Mouse (Mus musculus) heart, adult 8-10 months (tissue): ENCODE data around the gene Atg9b. TPM values are rescaled to one million over a fixed set of nuclear protein-coding genes. Genes with fewer than 3 reads are reported as not detected.
"Not testable (repeated sequence)": the region's sequence is repeated elsewhere in the genome, so short reads cannot be mapped to it uniquely, and the experiment has no call there.

Experiments used
- DNase-seq: peaks from one replicate; pipeline ENCODE4 v3.0.0; 2022; ENCODE audit warnings: low spot score
- total RNA-seq, 4 experiments: library from RNA; stranded (reverse); gene quantifications; 2 replicates each; pipeline ENCODE4 v1.2.4; 2022

The Atg9b gene
- total RNA-seq, 4 experiments from 2014 or later = 0.73 to 1.7 (median 1.1) TPM

GRCm38 (mm10) chr5:24405389-24405876 is 13.5 kb upstream of the Atg9b start:
- DNase-seq = no peak

- no peak for DNase-seq
These were observed 12.8 kb upstream of the Atg9b start for GRCm38 (mm10) chr5:24404594-24405360.

- DNase-seq = no peak
These were observed 10.0 kb upstream of the Atg9b start for GRCm38 (mm10) chr5:24401969-24402368.

GRCm38 (mm10) chr5:24400911-24401605 is 9.1 kb upstream of the Atg9b start:
- no peak for DNase-seq

GRCm38 (mm10) chr5:24400362-24400761 is 8.4 kb upstream of the Atg9b start:
- no peak for DNase-seq

GRCm38 (mm10) chr5:24399686-24400085 is 7.7 kb upstream of the Atg9b start:
- no peak for DNase-seq

- not testable (repeated sequence) for DNase-seq
These were observed 4.3 kb upstream of the Atg9b start for GRCm38 (mm10) chr5:24396254-24396653.

- peak; percentile 98 for DNase-seq
These were observed 2.4 kb upstream of the Atg9b start for GRCm38 (mm10) chr5:24394165-24394894.

- peak; percentile 91 for DNase-seq
These were observed 1.6 kb upstream of the Atg9b start, which contains the start of gene Abcb8 for GRCm38 (mm10) chr5:24393392-24393997. Gene Abcb8 (plus strand): TSS chr5:24393663.

- DNase-seq = no peak
These were observed 781 bp upstream of the Atg9b start for GRCm38 (mm10) chr5:24392724-24393123.

- DNase-seq = no peak
These were observed 2.3 kb downstream of the Atg9b start for GRCm38 (mm10) chr5:24389658-24390020.

GRCm38 (mm10) chr5:24389011-24389657 is 2.8 kb downstream of the Atg9b start:
- no peak for DNase-seq

- no peak for DNase-seq
These were observed 3.6 kb downstream of the Atg9b start for GRCm38 (mm10) chr5:24388246-24388915.

GRCm38 (mm10) chr5:24387264-24388241 is 4.4 kb downstream of the Atg9b start:
- DNase-seq = no peak

GRCm38 (mm10) chr5:24385887-24386550 is 5.9 kb downstream of the Atg9b start:
- DNase-seq = no peak

GRCm38 (mm10) chr5:24385374-24385773 is 6.6 kb downstream of the Atg9b start:
- DNase-seq = no peak

GRCm38 (mm10) chr5:24384407-24384806 is 7.5 kb downstream of the Atg9b start:
- DNase-seq = peak; percentile 82

- DNase-seq = peak; percentile 87
These were observed 8.7 kb downstream of the Atg9b start for GRCm38 (mm10) chr5:24383026-24383859.
